Mouse (Mus musculus): ENCODE data around the gene Krtap13-1. TPM values are rescaled to one million over a fixed set of nuclear protein-coding genes. Genes with fewer than 3 reads are reported as not detected.

The Krtap13-1 gene
- not detected for polyA plus RNA-seq (2015; fragmentation: Illumina TruSeq; extraction: RNeasy Lipid Tissue Mini Kit (QIAGEN cat#74804); ENCODE audit: insufficient read depth, low replicate concordance)

DNA sequence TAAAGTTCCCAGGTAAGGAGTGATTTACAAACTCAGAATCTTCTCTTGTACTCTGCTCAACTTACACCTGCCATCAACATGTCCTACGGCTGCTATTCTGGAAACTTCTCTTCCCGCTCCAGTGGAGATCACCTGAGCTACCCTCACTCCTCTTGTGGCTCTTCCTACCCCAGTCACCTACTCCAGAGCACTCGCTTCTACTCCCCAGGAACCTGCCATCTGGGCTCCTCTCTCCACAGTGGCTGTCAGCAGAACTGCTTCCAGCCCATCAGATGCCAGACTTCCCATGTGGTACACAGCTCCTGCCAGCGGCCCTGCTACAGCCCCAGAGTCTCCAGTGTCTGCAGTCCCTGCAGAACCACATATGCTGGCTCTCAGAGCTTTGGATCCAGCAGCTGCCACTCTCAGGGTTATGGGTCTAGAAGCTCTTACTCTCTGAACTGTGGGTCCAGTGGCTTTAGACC is at the start of gene Krtap13-1:
Gene Krtap13-1 (plus strand): TSS at position 51 of the 464 bp plus-strand sequence.

DNA sequence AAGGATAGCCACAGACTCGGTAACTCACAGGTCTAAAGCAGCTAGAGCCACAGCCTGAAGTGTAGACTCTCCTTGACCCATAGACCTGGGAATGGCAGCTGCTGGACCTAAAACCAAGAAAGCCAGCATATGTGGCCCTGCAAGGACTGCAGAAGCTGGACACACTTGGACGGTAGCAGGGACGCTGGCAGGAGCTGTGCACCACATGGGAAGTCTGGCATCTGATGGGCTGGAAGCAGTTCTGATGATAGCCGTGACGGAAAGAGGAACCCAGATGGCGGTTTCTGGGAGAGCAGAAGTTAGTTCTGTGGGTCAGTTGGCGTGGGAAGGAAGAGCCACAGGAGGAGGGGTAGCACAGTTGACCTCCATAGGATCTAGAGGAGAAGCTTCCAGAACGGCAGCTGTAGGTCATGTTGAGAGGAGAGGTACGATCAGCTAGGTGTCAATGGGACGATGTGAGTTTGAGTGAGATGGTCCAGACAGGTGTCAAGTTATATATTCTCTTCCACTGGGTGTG is 21.1 kb upstream of the Krtap13-1 start, which contains the start of gene 2310061N02Rik:
Gene 2310061N02Rik (minus strand): TSS at position 467 of the 517 bp plus-strand sequence.

GRCm38 (mm10) chr16:88751535-88751934 is 22.9 kb downstream of the Krtap13-1 start, which contains the start of gene Krtap13:
TSS of gene Krtap13 (minus strand) at chr16:88751635.

GRCm38 (mm10) chr16:88758547-88758946 is 29.9 kb downstream of the Krtap13-1 start, which contains the start of gene 2310034C09Rik:
TSS of gene 2310034C09Rik (plus strand) at chr16:88758847.

DNA sequence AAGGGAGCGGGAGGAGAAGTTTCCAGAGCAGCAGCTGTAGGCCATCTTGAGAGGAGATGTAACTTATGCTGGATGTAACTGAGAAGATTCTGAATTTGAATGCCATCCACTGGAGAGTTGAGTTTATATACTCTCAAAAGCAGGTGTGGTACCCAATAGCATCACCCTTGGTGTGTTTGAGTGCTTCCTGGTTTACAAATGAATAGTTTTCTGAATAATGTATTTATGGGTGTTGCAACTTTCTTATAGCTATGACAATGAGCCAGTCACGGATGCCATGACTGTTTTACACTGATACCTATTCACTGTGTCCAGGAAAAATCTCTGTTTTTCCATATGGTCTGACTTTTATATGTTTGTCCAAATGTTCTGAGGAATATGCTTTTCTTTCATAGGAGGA is 45.4 kb downstream of the Krtap13-1 start, which contains the start of gene 2310057N15Rik:
Gene 2310057N15Rik (minus strand): TSS at position 101 of the 400 bp plus-strand sequence.

DNA sequence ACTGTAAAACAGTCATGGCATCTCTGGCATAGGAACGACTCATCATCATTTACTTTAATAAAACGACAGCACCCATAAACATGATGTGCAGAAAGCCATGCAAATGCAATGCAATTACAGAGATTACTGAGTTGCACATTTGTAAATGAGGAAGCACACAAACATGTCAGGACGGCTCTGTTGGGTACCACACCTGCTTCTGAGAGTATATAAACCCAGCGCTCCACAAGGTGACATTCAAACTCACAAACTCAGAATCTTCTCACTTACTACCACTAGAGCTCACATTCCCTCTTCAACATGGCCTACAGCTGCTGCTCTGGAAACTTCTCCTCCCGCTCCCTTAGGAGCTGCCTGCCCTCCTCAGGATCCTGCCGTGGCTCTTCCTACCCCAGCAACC is 48.9 kb downstream of the Krtap13-1 start, which contains the start of gene Gm5965:
Gene Gm5965 (plus strand): TSS at position 301 of the 400 bp plus-strand sequence.

Other genes starting within 250 kb of the Krtap13-1 start
- not detected for gene Cldn17, start 221.9 kb upstream of the Krtap13-1 start, polyA plus RNA-seq (2015; fragmentation: Illumina TruSeq; extraction: RNeasy Lipid Tissue Mini Kit (QIAGEN cat#74804); ENCODE audit: insufficient read depth, low replicate concordance)
- not detected for gene Cldn8, start 165.7 kb upstream of the Krtap13-1 start, polyA plus RNA-seq (2015; fragmentation: Illumina TruSeq; extraction: RNeasy Lipid Tissue Mini Kit (QIAGEN cat#74804); ENCODE audit: insufficient read depth, low replicate concordance)
- gene Krtap24-1, start 116.6 kb upstream of the Krtap13-1 start, polyA plus RNA-seq (2015; fragmentation: Illumina TruSeq; extraction: RNeasy Lipid Tissue Mini Kit (QIAGEN cat#74804); ENCODE audit: insufficient read depth, low replicate concordance): not detected
- gene 2310079G19Rik, start 101.2 kb upstream of the Krtap13-1 start, polyA plus RNA-seq (2015; fragmentation: Illumina TruSeq; extraction: RNeasy Lipid Tissue Mini Kit (QIAGEN cat#74804); ENCODE audit: insufficient read depth, low replicate concordance): not detected
- not detected for gene Krtap26-1, start 81.1 kb upstream of the Krtap13-1 start, polyA plus RNA-seq (2015; fragmentation: Illumina TruSeq; extraction: RNeasy Lipid Tissue Mini Kit (QIAGEN cat#74804); ENCODE audit: insufficient read depth, low replicate concordance)
- not detected for gene Krtap27-1, start 57.2 kb upstream of the Krtap13-1 start, polyA plus RNA-seq (2015; fragmentation: Illumina TruSeq; extraction: RNeasy Lipid Tissue Mini Kit (QIAGEN cat#74804); ENCODE audit: insufficient read depth, low replicate concordance)
- gene 2310061N02Rik, start 20.9 kb upstream of the Krtap13-1 start, polyA plus RNA-seq (2015; fragmentation: Illumina TruSeq; extraction: RNeasy Lipid Tissue Mini Kit (QIAGEN cat#74804); ENCODE audit: insufficient read depth, low replicate concordance): not detected
- gene Krtap13, start 22.8 kb downstream of the Krtap13-1 start, polyA plus RNA-seq (2015; fragmentation: Illumina TruSeq; extraction: RNeasy Lipid Tissue Mini Kit (QIAGEN cat#74804); ENCODE audit: insufficient read depth, low replicate concordance): not detected
- not detected for gene 2310034C09Rik, start 30.0 kb downstream of the Krtap13-1 start, polyA plus RNA-seq (2015; fragmentation: Illumina TruSeq; extraction: RNeasy Lipid Tissue Mini Kit (QIAGEN cat#74804); ENCODE audit: insufficient read depth, low replicate concordance)
- not detected for gene 2310057N15Rik, start 45.3 kb downstream of the Krtap13-1 start, polyA plus RNA-seq (2015; fragmentation: Illumina TruSeq; extraction: RNeasy Lipid Tissue Mini Kit (QIAGEN cat#74804); ENCODE audit: insufficient read depth, low replicate concordance)
- not detected for gene Gm5965, start 49.0 kb downstream of the Krtap13-1 start, polyA plus RNA-seq (2015; fragmentation: Illumina TruSeq; extraction: RNeasy Lipid Tissue Mini Kit (QIAGEN cat#74804); ENCODE audit: insufficient read depth, low replicate concordance)
- not detected for gene Gm20741, start 83.4 kb downstream of the Krtap13-1 start, polyA plus RNA-seq (2015; fragmentation: Illumina TruSeq; extraction: RNeasy Lipid Tissue Mini Kit (QIAGEN cat#74804); ENCODE audit: insufficient read depth, low replicate concordance)
- gene Krtap15, start 91.4 kb downstream of the Krtap13-1 start, polyA plus RNA-seq (2015; fragmentation: Illumina TruSeq; extraction: RNeasy Lipid Tissue Mini Kit (QIAGEN cat#74804); ENCODE audit: insufficient read depth, low replicate concordance): not detected
- not detected for gene Krtap14, start 97.3 kb downstream of the Krtap13-1 start, polyA plus RNA-seq (2015; fragmentation: Illumina TruSeq; extraction: RNeasy Lipid Tissue Mini Kit (QIAGEN cat#74804); ENCODE audit: insufficient read depth, low replicate concordance)
- gene Krtap19-1, start 140.5 kb downstream of the Krtap13-1 start, polyA plus RNA-seq (2015; fragmentation: Illumina TruSeq; extraction: RNeasy Lipid Tissue Mini Kit (QIAGEN cat#74804); ENCODE audit: insufficient read depth, low replicate concordance): not detected
- gene Krtap19-2, start 145.4 kb downstream of the Krtap13-1 start, polyA plus RNA-seq (2015; fragmentation: Illumina TruSeq; extraction: RNeasy Lipid Tissue Mini Kit (QIAGEN cat#74804); ENCODE audit: insufficient read depth, low replicate concordance): not detected
- gene Krtap19-3, start 149.2 kb downstream of the Krtap13-1 start, polyA plus RNA-seq (2015; fragmentation: Illumina TruSeq; extraction: RNeasy Lipid Tissue Mini Kit (QIAGEN cat#74804); ENCODE audit: insufficient read depth, low replicate concordance): not detected
- gene Krtap19-4, start 156.2 kb downstream of the Krtap13-1 start, polyA plus RNA-seq (2015; fragmentation: Illumina TruSeq; extraction: RNeasy Lipid Tissue Mini Kit (QIAGEN cat#74804); ENCODE audit: insufficient read depth, low replicate concordance): not detected
- not detected for gene Krtap19-5, start 167.6 kb downstream of the Krtap13-1 start, polyA plus RNA-seq (2015; fragmentation: Illumina TruSeq; extraction: RNeasy Lipid Tissue Mini Kit (QIAGEN cat#74804); ENCODE audit: insufficient read depth, low replicate concordance)
- gene Krtap19-9b, start 203.4 kb downstream of the Krtap13-1 start, polyA plus RNA-seq (2015; fragmentation: Illumina TruSeq; extraction: RNeasy Lipid Tissue Mini Kit (QIAGEN cat#74804); ENCODE audit: insufficient read depth, low replicate concordance): not detected
- gene Krtap16-3, start 234.0 kb downstream of the Krtap13-1 start, polyA plus RNA-seq (2015; fragmentation: Illumina TruSeq; extraction: RNeasy Lipid Tissue Mini Kit (QIAGEN cat#74804); ENCODE audit: insufficient read depth, low replicate concordance): not detected

Data from spleen, adult 10 weeks (tissue).